Mouse (Mus musculus) midbrain, embryonic 14.5 days (tissue): ENCODE data around the gene Aire. TPM values are rescaled to one million over a fixed set of nuclear protein-coding genes. Genes with fewer than 3 reads are reported as not detected.
"Not testable (repeated sequence)": the region's sequence is repeated elsewhere in the genome, so short reads cannot be mapped to it uniquely, and the experiment has no call there.

Source experiments
- ATAC-seq: fragments of 200-750 bp; cut with Nextera tagmentation; 2 replicates; pipeline ENCODE4 v1.8.0; 2017; ENCODE audit warnings: moderate number of reproducible peaks, moderate library complexity; ENCODE audit not compliant: low FRiP score, low TSS enrichment
- DNase-seq: peaks from one replicate; pipeline ENCODE4 v3.0.0-alpha.2; 2015
- H3K27ac ChIP-seq: fragments of 300-500 bp; sonication (generic); replicated peaks from 2 replicates; pipeline ENCODE4 v1.5.1; 2014; ENCODE audit warnings: mild to moderate bottlenecking, low read depth, low read length, moderate library complexity
- H3K27me3 ChIP-seq: fragments of 300-500 bp; sonication (generic); 2 replicates; pipeline ENCODE4 v1.6.1; 2014; ENCODE audit warnings: low read length, control low read depth, mixed read lengths; ENCODE audit not compliant: control insufficient read depth, insufficient read depth
- H3K36me3 ChIP-seq: fragments of 300-500 bp; sonication (generic); 2 replicates; pipeline ENCODE4 v1.6.1; 2014; ENCODE audit warnings: low read length, control low read depth; ENCODE audit not compliant: control insufficient read depth, insufficient read depth
- H3K4me1 ChIP-seq: fragments of 300-500 bp; sonication (generic); 2 replicates; pipeline ENCODE4 v1.6.1; 2014; ENCODE audit warnings: mild to moderate bottlenecking, antibody characterized with exemption, low read length, control low read depth; ENCODE audit not compliant: control insufficient read depth, insufficient read depth
- H3K4me2 ChIP-seq: fragments of 300-500 bp; sonication (generic); 2 replicates; pipeline ENCODE4 v1.6.1; 2014; ENCODE audit warnings: mild to moderate bottlenecking, low read length, moderate library complexity
- H3K4me3 ChIP-seq: fragments of 300-500 bp; sonication (generic); replicated peaks from 2 replicates; pipeline ENCODE4 v1.5.1; 2014; ENCODE audit warnings: low read depth, low read length
- H3K9ac ChIP-seq: fragments of 300-500 bp; sonication (generic); replicated peaks from 2 replicates; pipeline ENCODE4 v1.6.1; 2014; ENCODE audit warnings: mild to moderate bottlenecking, low read length, moderate library complexity
- H3K9me3 ChIP-seq: fragments of 300-500 bp; sonication (generic); 2 replicates; pipeline ENCODE4 v1.6.1; 2016; ENCODE audit warnings: low read length, control low read depth, mixed read lengths; ENCODE audit not compliant: control insufficient read depth
- WGBS: fragments of 180-500 bp; shearing (Covaris S2); extraction: QIAGEN DNeasy Blood & Tissue Kit; methylation state at CpG from one replicate; pipeline ENCODE4 v1.1.7; 2014; 5-methylcytosine and 5-hydroxymethylcytosine counted together
- polyA plus RNA-seq: library from polyadenylated mRNA; unstranded; fragments of >200 nt; fragmentation: Nextera tagmentation; extraction: Ambion mirVana; gene quantifications from 2 replicates; pipeline ENCODE4 v1.2.1, GENCODE M21; 2014

Aire gene
- polyA plus RNA-seq, 1 experiment from 2014 or later = not detected

DNA sequence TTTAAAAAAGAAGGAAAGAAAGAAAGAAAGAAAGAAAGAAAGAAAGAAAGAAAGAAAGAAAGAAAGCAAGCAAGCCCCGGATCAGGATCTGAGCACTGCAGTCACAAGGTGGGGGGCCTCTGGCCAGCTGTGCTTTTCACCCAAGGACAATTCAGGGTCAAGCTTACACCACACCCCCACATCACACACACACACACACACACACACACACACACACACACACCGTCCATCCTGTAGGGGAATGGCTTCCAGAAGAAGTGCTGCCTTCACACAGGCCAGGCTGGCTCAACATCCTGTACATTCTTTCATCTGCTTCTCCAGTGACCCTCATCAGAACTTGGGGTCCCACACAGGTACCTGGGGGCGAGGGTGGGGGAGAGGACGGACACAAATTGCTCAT is 24.1 kb downstream of the Aire start:
- no peak for ATAC-seq
- no peak overlapping the region for H3K4me3 ChIP-seq
- no peak overlapping the region for H3K4me2 ChIP-seq
- no peak overlapping the region for H3K27ac ChIP-seq
- H3K4me1 ChIP-seq = no peaks in the 10 kb centered on the region
- 73% methylated on average over 4 of the region's 4 CpGs for WGBS
- no peak for DNase-seq
- H3K9me3 ChIP-seq = no peaks in the 10 kb centered on the region
- no peaks in the 10 kb centered on the region for H3K36me3 ChIP-seq
- no peaks in the 10 kb centered on the region for H3K27me3 ChIP-seq
- H3K9ac ChIP-seq = no peak overlapping the region

DNA sequence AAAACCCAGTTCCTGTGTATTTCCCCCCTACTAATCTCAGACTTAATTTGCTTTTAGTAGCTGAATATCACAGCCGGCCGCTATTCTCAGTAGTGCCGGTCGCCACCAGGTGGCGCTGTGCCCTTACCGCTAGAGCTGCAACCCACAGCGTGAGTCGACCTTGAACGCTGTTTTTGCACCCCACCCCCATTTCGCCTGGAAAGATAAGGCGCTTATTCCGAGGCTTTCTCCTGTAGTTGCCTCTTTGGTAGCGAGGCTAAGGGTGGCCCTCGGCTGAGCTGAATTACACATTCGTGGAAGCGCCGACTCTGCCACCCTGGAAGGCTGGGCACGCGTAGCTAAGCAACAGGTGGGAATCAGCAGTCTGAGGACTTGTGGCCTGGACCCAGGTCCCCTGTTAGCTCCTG is 24.6 kb downstream of the Aire start:
- H3K9ac ChIP-seq = no peak overlapping the region; the same call in 1 of the 2 replicates
- H3K4me3 ChIP-seq = peak overlapping the region; percentile 18; the same call in 1 of the 2 replicates
- no peaks in the 10 kb centered on the region for H3K36me3 ChIP-seq
- 18% methylated on average over 19 of the region's 19 CpGs for WGBS
- no peaks in the 10 kb centered on the region for H3K4me1 ChIP-seq
- peak overlapping the region; percentile 50 for H3K4me2 ChIP-seq
- peak; percentile 95 for DNase-seq
- no peaks in the 10 kb centered on the region for H3K27me3 ChIP-seq
- H3K9me3 ChIP-seq = no peaks in the 10 kb centered on the region
- ATAC-seq = peak; percentile 57; the same call in 1 of the 2 replicates
- H3K27ac ChIP-seq = no peak overlapping the region

DNA sequence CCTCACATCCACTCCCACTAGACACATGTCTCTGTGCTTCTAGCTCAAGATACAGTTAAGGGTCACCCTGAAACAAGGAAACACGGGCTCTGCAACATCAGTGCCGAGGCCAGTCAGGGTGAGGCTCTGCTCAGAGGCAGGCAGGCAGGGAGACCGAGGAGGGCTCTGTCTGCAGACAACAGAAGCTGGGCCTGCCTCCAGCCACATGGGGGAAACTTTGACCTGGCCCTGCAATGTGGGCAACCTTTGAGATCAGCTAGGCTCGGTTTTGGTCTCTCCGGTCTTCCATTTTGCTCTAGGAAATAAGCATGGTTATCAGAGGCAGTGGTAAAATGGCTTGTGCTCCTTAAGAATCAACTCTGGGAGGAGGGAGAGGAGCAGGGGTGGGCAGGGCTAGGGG is 27.0 kb downstream of the Aire start:
- Histone ChIP-seq H3K9me3 (no peaks in the 10 kb centered on the region), H3K27ac (no peak overlapping the region), H3K4me2 (no peak overlapping the region), H3K4me1 (no peaks in the 10 kb centered on the region), H3K4me3 (no peak overlapping the region), H3K9ac (no peak overlapping the region), H3K27me3 (no peaks in the 10 kb centered on the region), H3K36me3 (no peaks in the 10 kb centered on the region)
- 53% methylated on average over 5 of the region's 5 CpGs for WGBS
- ATAC-seq (no peak), DNase-seq (no peak)

DNA sequence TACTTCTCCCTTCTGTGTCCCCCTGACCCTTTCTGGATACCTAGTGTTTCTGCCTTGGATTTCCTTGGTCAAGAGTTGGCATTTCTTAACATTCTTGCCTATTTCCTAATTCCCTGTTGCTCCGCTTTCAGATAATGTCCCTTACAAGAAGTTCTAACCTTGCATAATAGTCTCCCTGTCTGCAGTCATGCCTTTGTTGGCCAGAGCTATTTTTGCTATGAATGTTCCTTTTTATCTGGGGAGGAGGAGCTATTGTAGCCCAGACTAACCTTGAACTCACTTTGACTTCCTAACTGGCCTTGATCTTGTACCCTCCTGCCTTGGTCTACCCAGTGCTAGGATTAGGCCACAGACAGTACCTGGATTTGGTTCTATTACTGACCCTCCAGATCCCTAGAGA is 27.9 kb downstream of the Aire start:
- no peaks in the 10 kb centered on the region for H3K36me3 ChIP-seq
- H3K9me3 ChIP-seq = no peaks in the 10 kb centered on the region
- no peak overlapping the region for H3K9ac ChIP-seq
- H3K4me2 ChIP-seq = no peak overlapping the region
- H3K27me3 ChIP-seq = peaks cover 5% of the 10 kb centered on the region; the same call in 1 of the 2 replicates
- no peak overlapping the region for H3K27ac ChIP-seq
- ATAC-seq (no peak), DNase-seq (no peak)
- 93% methylated on average over 1 of the region's 1 CpGs for whole genome bisulfite sequencing
- H3K4me1 ChIP-seq = no peaks in the 10 kb centered on the region
- H3K4me3 ChIP-seq = no peak overlapping the region

DNA sequence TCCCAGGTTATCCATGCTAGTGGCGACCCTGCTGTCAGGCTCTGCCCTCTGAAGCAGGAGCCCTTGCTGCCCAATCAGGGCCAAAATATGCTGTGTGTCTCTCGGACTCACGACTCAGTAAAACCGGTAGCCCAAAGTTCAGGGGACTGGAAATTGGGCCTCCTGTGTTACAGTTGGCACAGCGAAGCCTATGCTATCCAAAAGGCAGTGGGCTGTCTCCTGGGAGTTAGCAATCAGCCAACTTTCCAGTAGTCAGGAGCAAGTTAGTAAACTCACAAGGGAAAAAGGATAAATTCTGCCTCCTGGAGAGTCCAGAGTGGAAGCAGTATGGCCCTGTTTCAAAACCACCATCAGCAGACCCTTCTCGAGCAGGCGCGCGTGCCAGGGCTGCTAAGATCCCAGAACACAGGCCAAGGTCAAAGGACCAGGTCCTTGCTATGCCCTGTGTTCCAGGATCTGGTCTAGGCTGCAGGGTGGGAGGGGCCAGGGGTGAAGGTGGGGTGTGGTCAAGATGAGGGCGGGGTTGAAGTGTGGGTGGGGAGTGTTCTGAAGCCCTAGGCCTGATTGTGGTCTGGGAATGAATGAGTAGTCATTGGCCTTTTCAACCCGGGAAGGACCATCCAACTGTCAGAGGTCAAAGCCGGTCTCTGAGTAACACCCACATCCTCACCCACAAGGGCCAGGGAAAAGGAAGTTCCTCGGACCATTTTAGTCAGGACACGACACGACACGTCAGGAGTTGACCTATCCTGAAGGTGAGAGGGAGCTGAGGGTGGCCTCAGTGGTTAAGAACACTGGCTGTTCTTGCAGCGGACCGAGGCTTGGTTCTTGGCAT is 30.5 kb downstream of the Aire start:
- H3K9me3 ChIP-seq = no peaks in the 10 kb centered on the region
- no peak overlapping the region for H3K27ac ChIP-seq
- H3K36me3 ChIP-seq = no peaks in the 10 kb centered on the region
- peaks cover 11% of the 10 kb centered on the region for H3K4me1 ChIP-seq
- peaks cover 5% of the 10 kb centered on the region; the same call in 1 of the 2 replicates for H3K27me3 ChIP-seq
- WGBS = 92% methylated on average over 18 of the region's 18 CpGs
- H3K4me2 ChIP-seq = no peak overlapping the region
- ATAC-seq (no peak), DNase-seq (no peak)
- H3K9ac ChIP-seq = no peak overlapping the region
- no peak overlapping the region for H3K4me3 ChIP-seq

DNA sequence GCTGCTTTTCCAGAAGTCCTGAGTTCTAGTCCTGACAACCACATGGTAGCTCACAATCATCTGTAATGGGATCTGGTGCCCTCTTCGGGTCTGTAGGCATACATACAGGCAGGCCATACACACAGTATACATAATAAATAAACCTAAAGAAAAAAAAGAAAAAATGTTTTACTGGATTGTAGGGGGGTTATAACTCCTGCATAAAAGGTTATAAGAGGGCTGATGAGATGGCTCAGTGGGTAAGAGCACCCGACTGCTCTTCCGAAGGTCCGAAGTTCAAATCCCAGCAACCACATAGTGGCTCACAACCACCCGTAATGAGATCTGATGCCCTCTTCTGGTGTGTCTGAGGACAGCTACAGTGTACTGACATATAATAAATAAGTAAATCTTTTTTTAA is 32.3 kb downstream of the Aire start:
- WGBS = 92% methylated on average over 5 of the region's 5 CpGs
- not testable (repeated sequence) for ATAC-seq, H3K27ac ChIP-seq, H3K4me3 ChIP-seq, DNase-seq, H3K27me3 ChIP-seq, H3K4me2 ChIP-seq, H3K36me3 ChIP-seq, H3K9ac ChIP-seq, H3K9me3 ChIP-seq
- H3K4me1 ChIP-seq = peaks cover 17% of the 10 kb centered on the region

DNA sequence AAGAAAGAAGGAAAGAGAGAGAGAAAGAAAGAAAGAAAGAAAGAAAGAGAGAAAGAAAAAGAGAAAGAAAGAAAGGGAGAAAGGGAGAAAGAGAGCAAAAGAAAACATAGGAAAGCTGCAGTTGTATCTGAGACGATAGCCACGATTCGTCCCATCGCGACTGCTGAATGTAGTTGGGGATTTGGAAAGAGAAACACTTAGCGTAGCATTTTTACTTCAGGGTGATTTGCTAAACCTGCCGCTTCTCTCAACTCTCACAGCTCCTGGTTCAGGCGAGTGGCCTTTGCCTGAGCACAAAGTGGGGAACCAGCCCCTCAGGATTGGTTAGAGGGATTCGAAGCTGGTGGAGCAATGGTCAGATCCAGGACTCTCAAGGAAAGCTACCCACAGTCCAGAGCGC is 33.1 kb downstream of the Aire start:
- no peak for DNase-seq
- WGBS = 18% methylated on average over 10 of the region's 10 CpGs
- H3K4me3 ChIP-seq = no peak overlapping the region

DNA sequence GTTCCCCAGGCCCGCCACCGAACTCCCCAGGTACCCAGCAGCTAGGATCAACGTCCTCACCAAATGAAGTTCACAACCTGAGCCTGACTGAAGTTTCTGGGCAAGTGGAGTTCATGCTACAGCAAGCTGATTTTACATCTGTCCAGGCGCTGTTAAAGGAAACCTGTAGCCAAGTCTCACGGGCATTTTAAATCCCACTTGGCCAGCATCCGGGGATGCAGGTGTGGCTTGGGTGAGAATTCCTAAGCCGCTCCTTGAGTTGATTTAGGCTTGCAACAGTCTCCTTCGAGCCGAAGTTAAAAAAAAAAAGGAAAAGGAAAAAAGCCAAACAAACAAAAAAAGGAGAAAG is 33.5 kb downstream of the Aire start, which contains the start of gene Pfkl:
Gene Pfkl, minus strand, starts transcription at position 139 of the 349 bp plus-strand sequence.
- Histone ChIP-seq H3K4me2 (peak within 1 kb of the TSS; percentile 87), H3K9me3 (no peaks in the 10 kb centered on the region), H3K27ac (peak within 1 kb of the TSS; percentile 95), H3K9ac (peak within 1 kb of the TSS; percentile 86), H3K27me3 (peaks cover 5% of the 10 kb centered on the region; the same call in 1 of the 2 replicates), H3K4me3 (peak within 1 kb of the TSS; percentile 82), H3K4me1 (peaks cover 17% of the 10 kb centered on the region), H3K36me3 (no peaks in the 10 kb centered on the region)
- ATAC-seq (no peak), DNase-seq (no peak)
- 0% methylated on average over 9 of the region's 9 CpGs for WGBS

More for the DNA sequence above, 33.1 kb downstream of the Aire start:
- peak overlapping the region; percentile 87 for H3K4me2 ChIP-seq
- H3K9ac ChIP-seq = no peak overlapping the region
- H3K36me3 ChIP-seq = no peaks in the 10 kb centered on the region
- no peak for ATAC-seq
- peaks cover 17% of the 10 kb centered on the region for H3K4me1 ChIP-seq
- no peak overlapping the region for H3K27ac ChIP-seq
- H3K27me3 ChIP-seq = peaks cover 5% of the 10 kb centered on the region; the same call in 1 of the 2 replicates
- no peaks in the 10 kb centered on the region for H3K9me3 ChIP-seq
